Mouse (Mus musculus) left cerebral cortex, adult 2 months (tissue): Measurements from ENCODE around the gene Cyp2d10. TPM values are rescaled to one million over a fixed set of nuclear protein-coding genes. Genes with fewer than 3 reads are reported as not detected.
"Not testable (repeated sequence)": the region's sequence is repeated elsewhere in the genome, so short reads cannot be mapped to it uniquely, and the experiment has no call there.

Experiments
- DNase-seq, 2 experiments: peaks; one replicate each; pipeline ENCODE4 v3.0.0; 2021 to 2022; ENCODE audit warnings: low spot score in 2 of 2, mixed read lengths in 1 of 2; ENCODE audit errors: extremely low spot score in 1 of 2
- H3K27ac ChIP-seq: fragments of 200-600 bp; 2 replicates; pipeline ENCODE4 v1.8.1; 2022
- H3K4me3 ChIP-seq: fragments of 200-600 bp; 2 replicates; pipeline ENCODE4 v1.8.1; 2022
- CTCF ChIP-seq: fragments of 200-600 bp; IDR thresholded peaks from 2 replicates; pipeline ENCODE4 v1.8.1; 2022; ENCODE audit warnings: antibody characterized with exemption, mild to moderate bottlenecking, moderate library complexity
- intact Hi-C: fragments of 180-260 bp; cut with DNase I; formaldehyde crosslinking; loops from one replicate; pipeline ENCODE4 v1.15.1; 2025
- long read RNA-seq, 2 experiments: library from polyadenylated mRNA; stranded (forward); transcript quantifications; one replicate each; pipeline ENCODE4 v2.0.0; 2021; ENCODE audit warnings: borderline mapping rate in 2 of 2
- total RNA-seq, 2 experiments: library from RNA; stranded (reverse); gene quantifications; 2 replicates each; pipeline ENCODE4 v1.2.3; 2021

Cyp2d10 gene
- under 1 TPM in 1 of 2 experiments, not detected in 1; 0.52 TPM for total RNA-seq
- long read RNA-seq, experiment 1: 0 reads
- long read RNA-seq, experiment 2: 0 reads

GRCm38 (mm10) chr15:82406981-82407380 lies at the start of gene Cyp2d10:
Gene Cyp2d10, minus strand, starts transcription at chr15:82407195.
- DNase-seq: no peak
- intact Hi-C loops: no loop called here
- TF ChIP-seq CTCF: no peak
- H3K4me3 ChIP-seq: no peak within 1 kb of the TSS
- no peak within 1 kb of the TSS for H3K27ac ChIP-seq

- intact Hi-C loops, DNase-seq, H3K27ac ChIP-seq, H3K4me3 ChIP-seq: not testable (repeated sequence)
Measured at GRCm38 (mm10) chr15:82456086-82456790, 49.2 kb upstream of the Cyp2d10 start.

GRCm38 (mm10) chr15:82453501-82453900 lies 46.5 kb upstream of the Cyp2d10 start:
- DNase-seq, H3K27ac ChIP-seq, intact Hi-C loops, H3K4me3 ChIP-seq: not testable (repeated sequence)

- intact Hi-C loops, H3K27ac ChIP-seq, DNase-seq, H3K4me3 ChIP-seq: not testable (repeated sequence)
Measured at GRCm38 (mm10) chr15:82452133-82452532, 45.1 kb upstream of the Cyp2d10 start.

GRCm38 (mm10) chr15:82450045-82450444 lies 43.0 kb upstream of the Cyp2d10 start:
- H3K4me3 ChIP-seq, intact Hi-C loops, H3K27ac ChIP-seq, DNase-seq: not testable (repeated sequence)

- Histone ChIP-seq H3K4me3 (no peak overlapping the region), H3K27ac (no peak overlapping the region)
- intact Hi-C loops: no loop called here
- DNase-seq: no peak
- TF ChIP-seq CTCF: no peak
Measured at GRCm38 (mm10) chr15:82445196-82445595, 38.2 kb upstream of the Cyp2d10 start.

- no peak for DNase-seq
- Histone ChIP-seq H3K27ac (no peak overlapping the region), H3K4me3 (no peak overlapping the region)
- TF ChIP-seq CTCF: no peak
- intact Hi-C loops: loop anchor here (5.0 kb wide), 1 partner anchor 109 kb away; no protein-coding TSS in a partner anchor
Measured at GRCm38 (mm10) chr15:82443658-82444057, 36.7 kb upstream of the Cyp2d10 start.

GRCm38 (mm10) chr15:82437975-82438617 lies 31.1 kb upstream of the Cyp2d10 start:
- Histone ChIP-seq H3K4me3 (no peak overlapping the region), H3K27ac (no peak overlapping the region)
- DNase-seq: no peak
- TF ChIP-seq CTCF: no peak
- intact Hi-C loops: no loop called here

- TF ChIP-seq CTCF: no peak
- intact Hi-C loops: no loop called here
- H3K4me3 ChIP-seq: no peak overlapping the region
- no peak overlapping the region for H3K27ac ChIP-seq
- DNase-seq: no peak
Measured at GRCm38 (mm10) chr15:82435606-82436005, 28.6 kb upstream of the Cyp2d10 start.

GRCm38 (mm10) chr15:82435011-82435410 lies 28.0 kb upstream of the Cyp2d10 start:
- no peak overlapping the region for H3K4me3 ChIP-seq
- intact Hi-C loops: no loop called here
- no peak for DNase-seq
- H3K27ac ChIP-seq: no peak overlapping the region
- no peak for TF ChIP-seq CTCF

- DNase-seq: no peak
- TF ChIP-seq CTCF: no peak
- intact Hi-C loops: no loop called here
- H3K27ac ChIP-seq: no peak overlapping the region
- H3K4me3 ChIP-seq: no peak overlapping the region
Measured at GRCm38 (mm10) chr15:82434541-82434940, 27.5 kb upstream of the Cyp2d10 start.

- no peak for DNase-seq
- Histone ChIP-seq H3K27ac (no peak overlapping the region), H3K4me3 (no peak overlapping the region)
- no peak for TF ChIP-seq CTCF
- intact Hi-C loops: no loop called here
Measured at GRCm38 (mm10) chr15:82433621-82434020, 26.6 kb upstream of the Cyp2d10 start.

- no peak within 1 kb of the TSS for H3K27ac ChIP-seq
- intact Hi-C loops: no loop called here
- DNase-seq: no peak
- no peak for TF ChIP-seq CTCF
- no peak within 1 kb of the TSS for H3K4me3 ChIP-seq
Measured at GRCm38 (mm10) chr15:82433137-82433536, 26.1 kb upstream of the Cyp2d10 start, which contains the start of gene Cyp2d9. Gene Cyp2d9, plus strand, starts transcription at chr15:82433437.
